Mouse (Mus musculus) gastrocnemius, postnatal 4 days (tissue): ENCODE measurements around the gene Zfp963. TPM values are rescaled to one million over a fixed set of nuclear protein-coding genes. Genes with fewer than 3 reads are reported as not detected.
"Not testable (repeated sequence)": the region's sequence is repeated elsewhere in the genome, so short reads cannot be mapped to it uniquely, and the experiment has no call there.

Experiments used
- DNase-seq, 2 experiments: peaks; one replicate each; pipeline ENCODE4 v3.0.0; 2021 to 2022; ENCODE audit warnings: low spot score in 2 of 2, mixed read lengths in 2 of 2
- total RNA-seq, 2 experiments: library from RNA; stranded (reverse); gene quantifications; 2 replicates each; pipeline ENCODE4 v1.2.3; 2021

Zfp963 gene
- total RNA-seq, 2 experiments from 2014 or later = 4.1 to 5.2 TPM

DNA sequence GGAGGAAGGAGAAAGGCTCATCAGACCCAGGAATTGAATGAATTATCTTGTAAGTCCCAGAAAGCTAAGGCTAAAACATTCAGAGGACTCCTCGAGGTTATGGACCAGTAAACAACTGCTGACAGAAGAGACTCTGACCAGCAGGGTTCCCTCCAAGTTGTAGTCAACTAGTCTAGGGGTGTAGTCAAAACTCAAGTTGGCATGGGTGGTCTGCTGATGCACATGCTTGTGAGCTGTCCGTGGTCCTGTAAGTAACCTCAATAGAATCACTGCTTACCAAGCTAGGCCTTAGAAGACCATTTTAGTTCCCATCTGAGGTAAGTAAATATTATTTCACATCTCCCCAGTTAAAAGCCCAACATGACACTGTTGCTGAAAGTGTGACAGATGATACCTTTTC lies 8.5 kb downstream of the Zfp963 start:
- no peak for DNase-seq

DNA sequence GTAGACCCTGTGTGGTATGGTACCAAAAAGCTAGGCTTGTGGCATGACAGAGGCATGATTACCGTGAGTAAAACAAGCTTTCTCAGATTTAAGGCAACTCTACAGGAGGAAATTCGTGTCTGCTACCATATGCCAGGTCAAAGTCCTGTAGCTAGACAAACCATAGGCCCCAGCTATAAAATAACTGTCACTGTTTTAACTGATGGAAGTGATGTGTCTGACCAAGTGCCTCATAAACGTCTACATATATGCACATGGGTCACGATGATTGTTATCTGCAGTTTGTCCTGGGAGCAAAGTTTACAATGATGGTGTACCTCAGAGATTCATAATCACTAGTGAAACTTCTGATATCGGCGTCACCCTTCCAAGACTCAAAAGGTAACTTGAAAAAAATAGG lies 9.0 kb downstream of the Zfp963 start:
- no peak for DNase-seq

DNA sequence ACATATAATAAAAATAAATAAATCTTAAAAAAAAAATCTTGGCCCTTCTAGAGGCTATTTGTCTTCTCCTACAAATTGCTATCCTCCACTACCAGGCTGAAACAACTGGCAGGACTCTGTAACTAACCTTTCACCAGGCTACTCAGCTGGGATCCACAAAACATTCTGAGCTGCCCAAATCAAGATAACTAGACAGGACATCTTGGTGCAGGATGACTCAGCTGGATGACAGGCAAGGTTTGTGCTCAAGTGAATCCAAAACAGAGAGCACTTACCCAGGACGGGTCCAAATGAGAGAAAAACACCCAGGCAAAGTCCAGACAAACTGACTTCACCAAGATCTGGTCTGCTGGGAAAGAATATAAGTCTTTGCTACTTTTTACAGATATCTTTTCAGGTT lies 14.3 kb downstream of the Zfp963 start:
- no peak for DNase-seq

DNA sequence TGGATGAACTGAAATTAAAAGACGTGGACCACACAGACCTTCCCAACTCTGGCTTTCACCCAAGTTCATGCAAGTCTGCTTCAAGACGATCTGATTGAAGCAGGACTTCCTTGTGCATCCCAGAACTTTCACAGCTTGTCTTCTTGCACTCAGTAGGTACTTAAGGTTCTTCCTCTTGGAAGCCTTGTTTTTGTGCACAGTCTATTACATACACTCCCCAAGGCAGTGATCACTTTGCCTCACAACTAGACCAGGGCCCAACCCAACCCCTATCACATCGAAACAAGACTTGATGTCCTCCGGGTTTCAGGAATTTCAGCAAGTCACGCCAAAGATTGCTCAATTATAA lies 32.6 kb downstream of the Zfp963 start:
- no peak for DNase-seq

DNA sequence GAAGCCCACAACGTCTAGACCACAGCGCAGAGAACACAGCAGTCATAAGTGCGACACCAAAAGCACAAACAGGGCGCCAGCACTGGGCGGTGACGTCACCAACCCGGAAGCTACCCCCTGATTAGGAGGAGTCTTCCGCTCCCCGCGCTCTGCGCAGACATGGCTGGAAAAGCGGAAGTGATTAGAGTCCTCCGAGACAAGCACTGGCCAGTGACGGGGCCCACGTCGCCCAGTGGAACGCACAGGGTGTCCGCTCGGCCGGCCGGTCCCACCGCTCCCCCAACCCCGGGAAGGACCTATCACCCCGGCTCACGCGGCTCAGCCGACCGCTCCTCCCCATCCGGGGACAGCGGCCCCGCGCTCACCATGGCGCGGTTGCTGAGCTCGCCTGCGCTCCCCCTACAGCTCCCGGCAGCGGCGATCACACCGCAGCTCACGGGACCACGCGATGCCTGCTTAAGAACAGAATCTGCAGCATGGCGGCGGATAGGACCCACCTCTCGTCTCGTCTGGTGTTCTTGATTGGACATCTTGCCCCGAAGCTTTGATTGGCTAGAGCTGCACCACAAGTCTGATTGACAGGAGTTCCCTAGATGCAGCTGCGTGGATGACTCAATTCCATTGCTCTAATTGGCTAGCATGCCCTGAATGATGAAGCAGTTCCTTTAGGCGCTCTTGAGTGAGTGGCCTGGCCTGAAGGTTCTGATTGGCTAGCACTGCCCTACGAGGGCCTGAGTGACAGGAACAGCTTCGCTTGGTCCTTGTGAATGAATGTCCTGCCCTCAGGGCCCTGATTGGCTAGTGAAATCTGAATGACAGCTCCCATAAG lies 33.2 kb downstream of the Zfp963 start:
- DNase-seq = peak; percentile 87 to 95

DNA sequence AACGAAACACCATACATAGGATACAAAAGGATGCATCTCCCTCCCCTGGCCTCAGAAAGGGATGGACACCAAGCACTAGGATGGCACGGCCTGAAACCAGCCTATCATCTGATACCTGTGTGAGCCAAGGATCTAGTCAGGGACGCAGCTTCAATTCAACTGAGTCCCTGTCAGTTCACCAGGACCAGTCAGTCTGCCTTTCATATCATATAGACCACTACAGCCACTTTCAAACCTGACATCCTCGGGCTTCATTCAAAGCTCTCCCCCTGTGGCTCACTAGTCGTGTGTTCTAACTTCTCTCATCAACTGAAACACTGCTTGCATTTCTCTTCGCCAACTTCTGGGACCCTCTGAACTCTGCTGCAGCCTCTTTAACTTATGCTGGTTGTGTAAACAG lies 34.4 kb downstream of the Zfp963 start:
- DNase-seq = no peak

DNA sequence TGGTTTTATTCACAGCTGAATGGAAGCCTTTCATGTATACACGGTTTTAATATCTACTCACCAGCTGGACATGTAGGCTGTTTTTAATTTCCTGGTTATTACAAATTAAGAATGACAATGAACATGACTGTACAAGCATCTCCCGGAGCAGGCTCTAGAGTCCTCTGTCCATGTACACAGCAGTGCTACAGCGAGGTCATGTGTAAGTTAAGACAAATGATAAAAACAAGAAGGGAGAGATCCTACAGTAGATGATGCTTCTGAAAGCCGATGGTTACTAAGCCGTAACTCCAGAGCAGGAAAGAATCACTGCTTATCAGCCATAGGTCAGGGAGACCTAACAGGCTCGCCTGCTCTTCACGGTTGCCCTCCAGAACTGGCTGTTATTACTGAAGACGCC lies 36.3 kb downstream of the Zfp963 start:
- no peak for DNase-seq

DNA sequence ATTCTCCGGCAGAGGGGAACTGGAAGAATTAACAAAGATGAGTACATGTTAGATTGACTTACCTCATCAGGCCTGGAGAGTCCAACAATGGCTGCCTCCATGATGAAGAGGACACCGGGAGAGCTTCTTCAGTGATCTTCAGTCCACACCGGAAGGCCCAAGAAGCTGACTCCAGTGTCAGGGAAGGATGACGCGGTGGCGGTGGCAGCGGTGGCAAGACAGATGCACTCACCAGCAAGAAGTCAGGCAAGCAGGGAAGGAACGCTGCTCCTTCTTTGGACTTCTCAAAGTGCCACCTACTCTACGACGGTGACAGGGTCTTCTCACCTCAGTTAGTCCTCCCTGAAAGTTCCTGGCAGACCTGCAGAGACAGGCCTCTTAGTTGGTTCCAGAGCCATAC lies 39.1 kb downstream of the Zfp963 start, which contains the start of gene Zfp869:
Gene Zfp869 (minus strand): TSS at position 101 of the 400 bp plus-strand sequence.
- not testable (repeated sequence) for DNase-seq

DNA sequence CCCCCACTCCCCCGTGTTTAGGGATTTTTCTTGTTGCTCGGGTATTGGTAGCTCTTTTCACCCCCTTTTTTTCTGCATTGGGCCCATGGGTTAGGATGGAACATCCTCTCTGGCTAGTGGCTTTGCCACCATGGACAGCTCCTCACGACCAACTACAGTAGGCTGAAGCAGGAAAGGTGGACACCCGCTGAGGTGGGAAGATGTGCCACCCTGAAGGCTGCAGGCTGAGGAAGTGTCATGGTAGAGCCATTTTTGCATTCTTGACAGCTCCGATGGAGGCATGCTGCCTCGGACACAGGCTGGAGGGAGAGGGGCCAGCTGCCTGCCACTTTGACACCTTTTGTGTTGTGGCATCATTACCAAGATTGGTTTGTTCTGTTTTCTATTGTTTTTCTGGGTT lies 48.0 kb downstream of the Zfp963 start:
- no peak for DNase-seq

Other genes starting within 250 kb of the Zfp963 start
- gene Gm7697, start 227.0 kb downstream of the Zfp963 start, total RNA-seq = not detected
- gene Zfp868, start 124.4 kb downstream of the Zfp963 start, total RNA-seq = 10 to 100 TPM; 10.0 to 12.2 TPM
- gene Zfp964, start 95.5 kb downstream of the Zfp963 start, total RNA-seq = 1 to 10 TPM; 1.1 to 2.0 TPM
- 10 to 100 TPM; 13.4 to 16.6 TPM for gene Zfp869, start 39.2 kb downstream of the Zfp963 start, total RNA-seq
- 1 to 10 TPM; 4.0 to 6.3 TPM for gene Gm20422, start 24.9 kb upstream of the Zfp963 start, total RNA-seq
- 10 to 100 TPM; 21.3 to 22.3 TPM for gene Atp13a1, start 41.2 kb upstream of the Zfp963 start, total RNA-seq
- gene Zfp866, start 41.2 kb upstream of the Zfp963 start, total RNA-seq = 10 to 100 TPM; 18.9 to 21.5 TPM
- 10 to 100 TPM; 10.3 to 11.6 TPM for gene Gmip, start 58.7 kb upstream of the Zfp963 start, total RNA-seq
- gene Lpar2, start 72.5 kb upstream of the Zfp963 start, total RNA-seq = under 1 TPM; 0.22 to 0.31 TPM
- 1 to 10 TPM; 1.4 to 1.9 TPM for gene Pbx4, start 82.5 kb upstream of the Zfp963 start, total RNA-seq
- 10 to 100 TPM in 1 of 2 experiments, 1 to 10 TPM in 1; 6.3 to 12.8 TPM for gene Cilp2, start 137.7 kb upstream of the Zfp963 start, total RNA-seq
- under 1 TPM in 1 of 2 experiments, not detected in 1; 0.60 TPM for gene Tssk6, start 152.2 kb upstream of the Zfp963 start, total RNA-seq
- 100 to 1,000 TPM; 188 to 196 TPM for gene Ndufa13, start 152.6 kb upstream of the Zfp963 start, total RNA-seq
- 10 to 100 TPM; 10.8 to 11.7 TPM for gene Yjefn3, start 152.7 kb upstream of the Zfp963 start, total RNA-seq
- 10 to 100 TPM; 60.9 to 74.5 TPM for gene Gatad2a, start 246.4 kb upstream of the Zfp963 start, total RNA-seq